Mouse (Mus musculus) telencephalon, adult 2 months (tissue): Measurements from ENCODE around the gene Arhgef33.
A peak's percentile ranks its signal among the peaks of the same experiment; 100 is the strongest.
"Not testable (repeated sequence)": the region's sequence is repeated elsewhere in the genome, so short reads cannot be mapped to it uniquely, and the experiment has no call there.

ENCODE experiments used
- DNase-seq: peaks from one replicate; pipeline ENCODE4 v3.0.0-alpha.2; 2011; ENCODE audit warnings: low read depth, low spot score

The Arhgef33 gene

GRCm38 (mm10) chr17:80307251-80307650, at the start of gene Arhgef33:
TSS of gene Arhgef33 (plus strand) at chr17:80307407.
- no peak for DNase-seq

- DNase-seq = no peak
These were observed 40.1 kb upstream of the Arhgef33 start for GRCm38 (mm10) chr17:80267065-80267464.

GRCm38 (mm10) chr17:80268151-80268550, 39.1 kb upstream of the Arhgef33 start:
- no peak for DNase-seq

- DNase-seq = not testable (repeated sequence)
These were observed 36.6 kb upstream of the Arhgef33 start for GRCm38 (mm10) chr17:80270622-80271021.

GRCm38 (mm10) chr17:80278255-80278654, 29.0 kb upstream of the Arhgef33 start:
- no peak for DNase-seq

GRCm38 (mm10) chr17:80279340-80280070, 27.7 kb upstream of the Arhgef33 start:
- DNase-seq = no peak

GRCm38 (mm10) chr17:80284446-80284845, 22.8 kb upstream of the Arhgef33 start:
- DNase-seq = no peak

- no peak for DNase-seq
These were observed 19.2 kb upstream of the Arhgef33 start for GRCm38 (mm10) chr17:80288012-80288411.

GRCm38 (mm10) chr17:80289280-80290073, 17.7 kb upstream of the Arhgef33 start:
- no peak for DNase-seq

GRCm38 (mm10) chr17:80290074-80290657, 17.0 kb upstream of the Arhgef33 start, which contains the start of the genes Morn2 and Dhx57:
TSS of gene Morn2 (plus strand) at chr17:80290203.
TSS of gene Dhx57 (minus strand) at chr17:80290476.
- DNase-seq = peak; percentile 85

GRCm38 (mm10) chr17:80291148-80291547, 16.1 kb upstream of the Arhgef33 start:
- DNase-seq = peak; percentile 53

GRCm38 (mm10) chr17:80295258-80295657, 11.9 kb upstream of the Arhgef33 start:
- DNase-seq = no peak

- no peak for DNase-seq
These were observed 8.4 kb upstream of the Arhgef33 start for GRCm38 (mm10) chr17:80298844-80299243.

- no peak for DNase-seq
These were observed 4.6 kb downstream of the Arhgef33 start for GRCm38 (mm10) chr17:80311761-80312160.

- no peak for DNase-seq
These were observed 5.2 kb downstream of the Arhgef33 start for GRCm38 (mm10) chr17:80312405-80312804.

GRCm38 (mm10) chr17:80322228-80322627, 15.0 kb downstream of the Arhgef33 start:
- DNase-seq = no peak

GRCm38 (mm10) chr17:80323015-80323414, 15.8 kb downstream of the Arhgef33 start:
- DNase-seq = no peak

GRCm38 (mm10) chr17:80323658-80324057, 16.5 kb downstream of the Arhgef33 start:
- no peak for DNase-seq

- DNase-seq = no peak
These were observed 17.3 kb downstream of the Arhgef33 start for GRCm38 (mm10) chr17:80324521-80324920.

GRCm38 (mm10) chr17:80325456-80325855, 18.2 kb downstream of the Arhgef33 start:
- no peak for DNase-seq

GRCm38 (mm10) chr17:80326431-80326830, 19.2 kb downstream of the Arhgef33 start:
- DNase-seq = no peak

- DNase-seq = peak; percentile 13
These were observed 25.2 kb downstream of the Arhgef33 start for GRCm38 (mm10) chr17:80332386-80332785.
